Mouse (Mus musculus): ENCODE data around the gene Nsf. TPM values are rescaled to one million over a fixed set of nuclear protein-coding genes. Genes with fewer than 3 reads are reported as not detected.

Nsf gene
- polyA plus RNA-seq, 1 experiment from 2014 or later = 26.8 TPM

DNA sequence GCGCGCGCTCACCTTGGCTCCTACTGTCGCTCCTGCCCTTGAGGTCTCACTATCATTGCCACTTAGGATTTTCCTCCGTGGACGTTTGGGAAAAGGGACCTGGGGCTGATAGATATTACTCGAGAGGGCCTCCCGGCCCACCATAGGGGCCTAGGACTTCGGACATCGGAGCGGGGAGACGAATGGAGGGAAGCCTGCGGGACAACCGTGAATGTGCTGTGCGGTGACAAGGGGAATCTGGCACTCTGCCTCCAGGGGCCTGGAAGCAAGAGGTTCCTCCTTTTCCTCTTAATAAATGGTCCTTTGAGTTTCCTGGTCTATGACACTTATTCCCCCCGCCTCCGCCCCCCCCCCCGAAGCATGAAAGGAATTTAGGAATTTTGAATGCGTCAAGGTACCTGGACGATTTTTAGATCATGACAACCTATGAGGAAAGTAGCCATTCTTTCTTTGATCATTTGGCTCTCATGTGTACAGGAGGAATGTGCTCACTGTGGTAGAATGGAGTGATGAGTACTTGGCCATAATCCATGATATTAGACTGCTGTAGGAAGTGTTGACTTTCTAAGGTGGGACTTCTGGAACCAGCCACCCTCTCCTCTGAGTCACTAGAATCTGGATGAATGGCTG, 13.4 kb upstream of the Nsf start:
- no peaks in the 10 kb centered on the region for H3K27me3 ChIP-seq (ENCODE audit: control insufficient read depth, insufficient read depth, low read length)
- peaks cover 0 to 14% of the 10 kb centered on the region in 2 experiments; a peak in 2 of 4 replicates for H3K4me1 ChIP-seq (ENCODE audit: control insufficient read depth in 2 of 2, insufficient read depth in 2 of 2, low read length in 2 of 2)
- under 1% methylated on average over 20 of the region's 20 CpGs for WGBS
- peak overlapping the region; percentile 91 to 93 for H3K27ac ChIP-seq (replicated peaks in 1 of 2; ENCODE audit: control insufficient read depth in 1 of 2, insufficient read depth in 1 of 2, low read depth in 2 of 2, low read length in 2 of 2)
- no peaks in the 10 kb centered on the region for H3K9me3 ChIP-seq (ENCODE audit: control insufficient read depth, low read length)
- no peak for ATAC-seq (ENCODE audit: insufficient number of reproducible peaks, insufficient read depth, low FRiP score, low read depth)
- peak overlapping the region; percentile 76 to 91 for H3K4me3 ChIP-seq (ENCODE audit: control insufficient read depth in 1 of 2, insufficient read depth in 1 of 2, low read depth in 1 of 2, low read length in 2 of 2)
- H3K4me2 ChIP-seq (ENCODE audit: low read length) = peak overlapping the region; percentile 83
- peaks cover 29% of the 10 kb centered on the region for H3K36me3 ChIP-seq (ENCODE audit: control insufficient read depth, insufficient read depth, low read length)
- peak overlapping the region; percentile 91 for H3K9ac ChIP-seq (ENCODE audit: low read length)

DNA sequence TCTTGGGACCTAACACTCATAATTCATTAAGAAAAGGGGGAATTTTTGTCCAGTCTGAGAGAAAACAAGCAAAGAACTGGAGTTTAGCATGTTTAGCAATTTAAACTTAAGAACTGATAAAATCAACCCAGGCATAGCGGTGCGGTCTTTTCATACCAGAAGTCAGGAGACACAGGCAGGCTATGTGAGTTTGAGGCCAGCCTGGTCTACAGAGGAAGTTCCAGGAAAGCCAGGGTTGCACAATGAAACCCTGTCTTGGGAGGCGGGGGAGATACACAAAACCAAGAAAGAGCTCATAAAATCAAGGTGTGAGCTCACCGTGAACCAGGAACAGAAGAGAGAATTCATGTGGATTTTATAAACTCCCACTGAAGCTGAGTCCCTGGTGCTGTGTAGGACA, 3.0 kb upstream of the Nsf start:
- WGBS = 89% methylated on average over 4 of the region's 4 CpGs
- no peak overlapping the region for H3K4me3 ChIP-seq (ENCODE audit: control insufficient read depth in 1 of 2, insufficient read depth in 1 of 2, low read depth in 1 of 2, low read length in 2 of 2)
- H3K27ac ChIP-seq (replicated peaks in 1 of 2; ENCODE audit: control insufficient read depth in 1 of 2, insufficient read depth in 1 of 2, low read depth in 2 of 2, low read length in 2 of 2) = no peak overlapping the region
- H3K36me3 ChIP-seq (ENCODE audit: control insufficient read depth, insufficient read depth, low read length) = no peaks in the 10 kb centered on the region
- no peaks in the 10 kb centered on the region for H3K9me3 ChIP-seq (ENCODE audit: control insufficient read depth, low read length)
- no peaks in the 10 kb centered on the region for H3K27me3 ChIP-seq (ENCODE audit: control insufficient read depth, insufficient read depth, low read length)
- ATAC-seq (ENCODE audit: insufficient number of reproducible peaks, insufficient read depth, low FRiP score, low read depth) = no peak
- peaks cover 4 to 9% of the 10 kb centered on the region in 2 experiments; a peak in 3 of 4 replicates for H3K4me1 ChIP-seq (ENCODE audit: control insufficient read depth in 2 of 2, insufficient read depth in 2 of 2, low read length in 2 of 2)
- no peak overlapping the region for H3K9ac ChIP-seq (ENCODE audit: low read length)
- H3K4me2 ChIP-seq (ENCODE audit: low read length) = no peak overlapping the region

DNA sequence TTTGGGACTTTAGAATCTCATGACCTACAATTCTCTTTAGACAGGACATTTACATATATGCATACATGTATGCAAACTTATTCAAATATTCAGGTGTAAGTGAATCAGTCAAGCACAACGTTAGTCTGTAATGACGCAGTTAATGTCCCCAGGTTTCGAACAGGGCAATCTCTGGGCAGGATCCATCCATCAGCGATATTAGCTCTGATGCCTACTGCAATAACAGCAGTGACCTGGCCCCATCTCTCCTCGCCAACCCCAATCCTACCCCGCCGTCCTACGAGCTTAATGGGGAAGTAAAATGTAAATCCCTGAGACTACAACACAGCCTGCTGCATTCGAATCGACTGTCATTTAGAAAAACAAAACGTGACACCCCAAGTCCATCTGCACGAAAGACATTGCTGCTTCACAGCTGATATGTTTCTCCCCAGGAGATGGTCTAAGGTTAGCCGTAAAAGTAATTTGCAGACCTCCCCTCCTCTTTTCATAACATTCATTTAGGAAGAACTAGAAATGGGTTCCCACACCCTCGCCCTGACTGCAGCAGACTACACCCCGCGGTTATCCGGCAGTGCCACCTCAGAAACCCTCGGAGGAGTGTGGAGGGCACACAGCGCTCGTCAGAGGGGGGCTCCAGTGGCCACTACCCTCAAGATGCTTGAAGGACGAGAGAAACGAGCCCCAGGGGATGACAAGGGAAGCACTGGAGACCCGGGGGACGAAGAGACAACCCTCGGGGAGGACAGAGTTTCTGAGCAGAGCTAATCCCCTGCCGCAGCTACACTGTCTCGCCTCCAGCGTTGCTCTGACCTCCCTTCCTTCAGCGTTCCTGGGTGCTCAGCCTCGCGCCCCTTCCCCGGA, 592 bp downstream of the Nsf start:
- WGBS = 2% methylated on average over 32 of the region's 32 CpGs
- H3K27me3 ChIP-seq (ENCODE audit: control insufficient read depth, insufficient read depth, low read length) = no peaks in the 10 kb centered on the region
- H3K27ac ChIP-seq (replicated peaks in 1 of 2; ENCODE audit: control insufficient read depth in 1 of 2, insufficient read depth in 1 of 2, low read depth in 2 of 2, low read length in 2 of 2) = 0 out of 4 replicates have a peak overlapping the region, but pooled peaks of 1 of the 2 experiments have one; percentile 15
- H3K9me3 ChIP-seq (ENCODE audit: control insufficient read depth, low read length) = no peaks in the 10 kb centered on the region
- peak overlapping the region; percentile 61 for H3K4me2 ChIP-seq (ENCODE audit: low read length)
- H3K36me3 ChIP-seq (ENCODE audit: control insufficient read depth, insufficient read depth, low read length) = no peaks in the 10 kb centered on the region
- peak; percentile 36 for ATAC-seq (ENCODE audit: insufficient number of reproducible peaks, insufficient read depth, low FRiP score, low read depth)
- H3K9ac ChIP-seq (ENCODE audit: low read length) = peak overlapping the region; percentile 89
- H3K4me3 ChIP-seq (ENCODE audit: control insufficient read depth in 1 of 2, insufficient read depth in 1 of 2, low read depth in 1 of 2, low read length in 2 of 2) = peak overlapping the region; percentile 68 to 87
- peaks cover 2 to 9% of the 10 kb centered on the region in 2 experiments; a peak in 3 of 4 replicates for H3K4me1 ChIP-seq (ENCODE audit: control insufficient read depth in 2 of 2, insufficient read depth in 2 of 2, low read length in 2 of 2)

DNA sequence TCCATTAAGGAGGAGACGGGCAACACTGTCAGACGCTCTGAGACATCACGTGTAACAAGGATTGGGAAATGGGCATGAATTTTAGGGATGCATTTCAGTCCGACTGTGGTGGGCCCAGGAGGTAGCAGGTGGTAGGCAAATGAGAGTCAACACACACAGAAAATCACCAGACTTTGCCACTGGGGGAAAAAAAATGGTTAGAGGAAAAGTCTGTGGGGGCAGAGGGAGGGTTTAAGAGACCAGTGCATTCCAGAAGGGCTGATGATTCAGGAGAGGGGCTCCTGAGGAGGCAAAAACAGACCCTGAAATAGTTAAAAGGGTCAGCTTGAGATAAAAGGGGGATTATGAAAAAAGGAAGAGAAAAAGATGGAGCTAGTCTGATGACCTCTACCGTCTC, 1.2 kb downstream of the Nsf start:
- Histone ChIP-seq H3K36me3 (ENCODE audit: control insufficient read depth, insufficient read depth, low read length) (no peaks in the 10 kb centered on the region; the same call in 1 of the 2 replicates), H3K9ac (ENCODE audit: low read length) (no peak overlapping the region), H3K4me3 (ENCODE audit: control insufficient read depth in 1 of 2, insufficient read depth in 1 of 2, low read depth in 1 of 2, low read length in 2 of 2) (peak overlapping the region in 1 of 2 experiments; percentile 68; a peak in 2 of 4 replicates), H3K9me3 (ENCODE audit: control insufficient read depth, low read length) (no peaks in the 10 kb centered on the region), H3K27ac (replicated peaks in 1 of 2; ENCODE audit: control insufficient read depth in 1 of 2, insufficient read depth in 1 of 2, low read depth in 2 of 2, low read length in 2 of 2) (no peak overlapping the region), H3K4me1 (ENCODE audit: control insufficient read depth in 2 of 2, insufficient read depth in 2 of 2, low read length in 2 of 2) (peaks cover 2 to 9% of the 10 kb centered on the region in 2 experiments; a peak in 3 of 4 replicates), H3K27me3 (ENCODE audit: control insufficient read depth, insufficient read depth, low read length) (no peaks in the 10 kb centered on the region), H3K4me2 (ENCODE audit: low read length) (peak overlapping the region; percentile 61)
- ATAC-seq (ENCODE audit: insufficient number of reproducible peaks, insufficient read depth, low FRiP score, low read depth) = no peak
- WGBS = 79% methylated on average over 5 of the region's 5 CpGs

- 88% methylated on average over 7 of the region's 7 CpGs for WGBS
- H3K27me3 ChIP-seq (ENCODE audit: control insufficient read depth, insufficient read depth, low read length) = no peaks in the 10 kb centered on the region
- ATAC-seq (ENCODE audit: insufficient number of reproducible peaks, insufficient read depth, low FRiP score, low read depth) = no peak
Observed at GRCm38 (mm10) chr11:103951106-103951505, 2.8 kb downstream of the Nsf start.

GRCm38 (mm10) chr11:103948952-103949351, 4.9 kb downstream of the Nsf start:
- Histone ChIP-seq H3K9ac (ENCODE audit: low read length) (no peak overlapping the region), H3K27me3 (ENCODE audit: control insufficient read depth, insufficient read depth, low read length) (no peaks in the 10 kb centered on the region), H3K9me3 (ENCODE audit: control insufficient read depth, low read length) (no peaks in the 10 kb centered on the region), H3K4me1 (ENCODE audit: control insufficient read depth in 2 of 2, insufficient read depth in 2 of 2, low read length in 2 of 2) (peaks cover 2 to 9% of the 10 kb centered on the region in 2 experiments; a peak in 3 of 4 replicates), H3K36me3 (ENCODE audit: control insufficient read depth, insufficient read depth, low read length) (peaks cover 7% of the 10 kb centered on the region; the same call in 1 of the 2 replicates), H3K27ac (replicated peaks in 1 of 2; ENCODE audit: control insufficient read depth in 1 of 2, insufficient read depth in 1 of 2, low read depth in 2 of 2, low read length in 2 of 2) (no peak overlapping the region), H3K4me3 (ENCODE audit: control insufficient read depth in 1 of 2, insufficient read depth in 1 of 2, low read depth in 1 of 2, low read length in 2 of 2) (no peak overlapping the region), H3K4me2 (ENCODE audit: low read length) (no peak overlapping the region)
- 88% methylated on average over 7 of the region's 7 CpGs for WGBS
- no peak for ATAC-seq (ENCODE audit: insufficient number of reproducible peaks, insufficient read depth, low FRiP score, low read depth)

More at GRCm38 (mm10) chr11:103951106-103951505, 2.8 kb downstream of the Nsf start:
- Histone ChIP-seq H3K4me3 (ENCODE audit: control insufficient read depth in 1 of 2, insufficient read depth in 1 of 2, low read depth in 1 of 2, low read length in 2 of 2) (no peak overlapping the region), H3K4me2 (ENCODE audit: low read length) (no peak overlapping the region), H3K9me3 (ENCODE audit: control insufficient read depth, low read length) (no peaks in the 10 kb centered on the region), H3K36me3 (ENCODE audit: control insufficient read depth, insufficient read depth, low read length) (peaks cover 7% of the 10 kb centered on the region; the same call in 1 of the 2 replicates), H3K4me1 (ENCODE audit: control insufficient read depth in 2 of 2, insufficient read depth in 2 of 2, low read length in 2 of 2) (peaks cover 2 to 9% of the 10 kb centered on the region in 2 experiments; a peak in 3 of 4 replicates), H3K9ac (ENCODE audit: low read length) (no peak overlapping the region), H3K27ac (replicated peaks in 1 of 2; ENCODE audit: control insufficient read depth in 1 of 2, insufficient read depth in 1 of 2, low read depth in 2 of 2, low read length in 2 of 2) (no peak overlapping the region)

GRCm38 (mm10) chr11:103942740-103943139, 11.1 kb downstream of the Nsf start:
- no peak for ATAC-seq (ENCODE audit: insufficient number of reproducible peaks, insufficient read depth, low FRiP score, low read depth)
- H3K9ac ChIP-seq (ENCODE audit: low read length) = no peak overlapping the region
- WGBS = 87% methylated on average over 4 of the region's 4 CpGs
- H3K27me3 ChIP-seq (ENCODE audit: control insufficient read depth, insufficient read depth, low read length) = no peaks in the 10 kb centered on the region
- H3K9me3 ChIP-seq (ENCODE audit: control insufficient read depth, low read length) = no peaks in the 10 kb centered on the region
- H3K27ac ChIP-seq (replicated peaks in 1 of 2; ENCODE audit: control insufficient read depth in 1 of 2, insufficient read depth in 1 of 2, low read depth in 2 of 2, low read length in 2 of 2) = no peak overlapping the region
- H3K4me3 ChIP-seq (ENCODE audit: control insufficient read depth in 1 of 2, insufficient read depth in 1 of 2, low read depth in 1 of 2, low read length in 2 of 2) = no peak overlapping the region
- no peak overlapping the region for H3K4me2 ChIP-seq (ENCODE audit: low read length)
- peaks cover 10% of the 10 kb centered on the region; the same call in 1 of the 2 replicates for H3K36me3 ChIP-seq (ENCODE audit: control insufficient read depth, insufficient read depth, low read length)
- no peaks in the 10 kb centered on the region for H3K4me1 ChIP-seq (ENCODE audit: control insufficient read depth in 2 of 2, insufficient read depth in 2 of 2, low read length in 2 of 2)
